Mouse (Mus musculus): ENCODE data around the gene 1700056E22Rik. TPM values are rescaled to one million over a fixed set of nuclear protein-coding genes. Genes with fewer than 3 reads are reported as not detected.
A peak's percentile ranks its signal among the peaks of the same experiment; 100 is the strongest.

The 1700056E22Rik gene
- polyA plus RNA-seq, 1 experiment from 2014 or later = 0.50 TPM

- H3K27me3 ChIP-seq (ENCODE audit: control insufficient read depth, insufficient read depth, low read depth, low read length) = no peaks in the 10 kb centered on the region
- 85% methylated on average over 5 of the region's 6 CpGs for WGBS (ENCODE audit: insufficient replicate concordance)
- H3K4me3 ChIP-seq (ENCODE audit: low read depth, low read length) = no peak overlapping the region
- no peak overlapping the region for H3K4me2 ChIP-seq (ENCODE audit: low read depth, low read length)
- ATAC-seq (ENCODE audit: low read depth) = no peak
- H3K27ac ChIP-seq (ENCODE audit: low read length) = no peak overlapping the region
- H3K9ac ChIP-seq (ENCODE audit: low read depth, low read length) = no peak overlapping the region
- no peaks in the 10 kb centered on the region for H3K36me3 ChIP-seq (ENCODE audit: control insufficient read depth, insufficient read depth)
- H3K9me3 ChIP-seq (replicated peaks; ENCODE audit: control insufficient read depth, low read length) = no peaks in the 10 kb centered on the region
- no peaks in the 10 kb centered on the region for H3K4me1 ChIP-seq (ENCODE audit: control insufficient read depth, low read depth, low read length)
These were observed 9.3 kb upstream of the 1700056E22Rik start for GRCm38 (mm10) chr1:184043391-184043790.

GRCm38 (mm10) chr1:184042745-184043144, 8.6 kb upstream of the 1700056E22Rik start:
- H3K4me2 ChIP-seq (ENCODE audit: low read depth, low read length) = no peak overlapping the region
- peak; percentile 61 for ATAC-seq (ENCODE audit: low read depth)
- H3K9me3 ChIP-seq (replicated peaks; ENCODE audit: control insufficient read depth, low read length) = no peaks in the 10 kb centered on the region
- no peak overlapping the region for H3K4me3 ChIP-seq (ENCODE audit: low read depth, low read length)
- H3K27me3 ChIP-seq (ENCODE audit: control insufficient read depth, insufficient read depth, low read depth, low read length) = no peaks in the 10 kb centered on the region
- no peak overlapping the region for H3K27ac ChIP-seq (ENCODE audit: low read length)
- H3K4me1 ChIP-seq (ENCODE audit: control insufficient read depth, low read depth, low read length) = no peaks in the 10 kb centered on the region
- 39% methylated on average over 9 of the region's 9 CpGs for WGBS (ENCODE audit: insufficient replicate concordance)
- H3K9ac ChIP-seq (ENCODE audit: low read depth, low read length) = no peak overlapping the region
- H3K36me3 ChIP-seq (ENCODE audit: control insufficient read depth, insufficient read depth) = no peaks in the 10 kb centered on the region

- Histone ChIP-seq H3K27ac (ENCODE audit: low read length) (no peak overlapping the region), H3K4me2 (ENCODE audit: low read depth, low read length) (no peak overlapping the region), H3K9me3 (replicated peaks; ENCODE audit: control insufficient read depth, low read length) (no peaks in the 10 kb centered on the region), H3K4me1 (ENCODE audit: control insufficient read depth, low read depth, low read length) (no peaks in the 10 kb centered on the region), H3K4me3 (ENCODE audit: low read depth, low read length) (no peak overlapping the region), H3K9ac (ENCODE audit: low read depth, low read length) (no peak overlapping the region), H3K27me3 (ENCODE audit: control insufficient read depth, insufficient read depth, low read depth, low read length) (no peaks in the 10 kb centered on the region), H3K36me3 (ENCODE audit: control insufficient read depth, insufficient read depth) (no peaks in the 10 kb centered on the region)
- ATAC-seq (ENCODE audit: low read depth) = no peak
- WGBS (ENCODE audit: insufficient replicate concordance) = 67% methylated on average over 9 of the region's 9 CpGs
These were observed 7.9 kb upstream of the 1700056E22Rik start for GRCm38 (mm10) chr1:184041778-184042573.

GRCm38 (mm10) chr1:184040906-184041305, 6.8 kb upstream of the 1700056E22Rik start:
- 61% methylated on average over 1 of the region's 1 CpGs for WGBS (ENCODE audit: insufficient replicate concordance)

GRCm38 (mm10) chr1:184040181-184040580, 6.1 kb upstream of the 1700056E22Rik start:
- ATAC-seq (ENCODE audit: low read depth) = no peak
- Histone ChIP-seq H3K27ac (ENCODE audit: low read length) (no peak overlapping the region), H3K4me1 (ENCODE audit: control insufficient read depth, low read depth, low read length) (peaks cover 3% of the 10 kb centered on the region; the same call in 1 of the 2 replicates), H3K36me3 (ENCODE audit: control insufficient read depth, insufficient read depth) (no peaks in the 10 kb centered on the region), H3K9ac (ENCODE audit: low read depth, low read length) (no peak overlapping the region), H3K4me2 (ENCODE audit: low read depth, low read length) (no peak overlapping the region), H3K9me3 (replicated peaks; ENCODE audit: control insufficient read depth, low read length) (no peaks in the 10 kb centered on the region), H3K4me3 (ENCODE audit: low read depth, low read length) (no peak overlapping the region), H3K27me3 (ENCODE audit: control insufficient read depth, insufficient read depth, low read depth, low read length) (no peaks in the 10 kb centered on the region)
- WGBS (ENCODE audit: insufficient replicate concordance) = 76% methylated on average over 11 of the region's 11 CpGs

More at GRCm38 (mm10) chr1:184040906-184041305, 6.8 kb upstream of the 1700056E22Rik start:
- Histone ChIP-seq H3K36me3 (ENCODE audit: control insufficient read depth, insufficient read depth) (no peaks in the 10 kb centered on the region), H3K27me3 (ENCODE audit: control insufficient read depth, insufficient read depth, low read depth, low read length) (no peaks in the 10 kb centered on the region), H3K4me1 (ENCODE audit: control insufficient read depth, low read depth, low read length) (no peaks in the 10 kb centered on the region), H3K4me2 (ENCODE audit: low read depth, low read length) (no peak overlapping the region), H3K27ac (ENCODE audit: low read length) (no peak overlapping the region), H3K4me3 (ENCODE audit: low read depth, low read length) (no peak overlapping the region), H3K9ac (ENCODE audit: low read depth, low read length) (no peak overlapping the region), H3K9me3 (replicated peaks; ENCODE audit: control insufficient read depth, low read length) (no peaks in the 10 kb centered on the region)
- ATAC-seq (ENCODE audit: low read depth) = no peak

GRCm38 (mm10) chr1:184039301-184039700, 5.2 kb upstream of the 1700056E22Rik start:
- Histone ChIP-seq H3K36me3 (ENCODE audit: control insufficient read depth, insufficient read depth) (no peaks in the 10 kb centered on the region), H3K27me3 (ENCODE audit: control insufficient read depth, insufficient read depth, low read depth, low read length) (no peaks in the 10 kb centered on the region), H3K4me1 (ENCODE audit: control insufficient read depth, low read depth, low read length) (peaks cover 3% of the 10 kb centered on the region; the same call in 1 of the 2 replicates), H3K4me2 (ENCODE audit: low read depth, low read length) (no peak overlapping the region), H3K9me3 (replicated peaks; ENCODE audit: control insufficient read depth, low read length) (no peaks in the 10 kb centered on the region), H3K9ac (ENCODE audit: low read depth, low read length) (no peak overlapping the region), H3K27ac (ENCODE audit: low read length) (no peak overlapping the region), H3K4me3 (ENCODE audit: low read depth, low read length) (no peak overlapping the region)
- ATAC-seq (ENCODE audit: low read depth) = no peak
- 84% methylated on average over 10 of the region's 10 CpGs for WGBS (ENCODE audit: insufficient replicate concordance)

- Histone ChIP-seq H3K4me2 (ENCODE audit: low read depth, low read length) (no peak overlapping the region), H3K36me3 (ENCODE audit: control insufficient read depth, insufficient read depth) (no peaks in the 10 kb centered on the region), H3K4me3 (ENCODE audit: low read depth, low read length) (no peak overlapping the region), H3K9me3 (replicated peaks; ENCODE audit: control insufficient read depth, low read length) (no peaks in the 10 kb centered on the region), H3K4me1 (ENCODE audit: control insufficient read depth, low read depth, low read length) (peaks cover 9% of the 10 kb centered on the region; the same call in 1 of the 2 replicates), H3K27me3 (ENCODE audit: control insufficient read depth, insufficient read depth, low read depth, low read length) (no peaks in the 10 kb centered on the region), H3K9ac (ENCODE audit: low read depth, low read length) (no peak overlapping the region), H3K27ac (ENCODE audit: low read length) (no peak overlapping the region)
- 74% methylated on average over 4 of the region's 4 CpGs for WGBS (ENCODE audit: insufficient replicate concordance)
- no peak for ATAC-seq (ENCODE audit: low read depth)
These were observed 3.7 kb upstream of the 1700056E22Rik start for GRCm38 (mm10) chr1:184037802-184038201.

- Histone ChIP-seq H3K27ac (ENCODE audit: low read length) (no peak overlapping the region), H3K4me2 (ENCODE audit: low read depth, low read length) (peak overlapping the region; percentile 97), H3K9me3 (replicated peaks; ENCODE audit: control insufficient read depth, low read length) (no peaks in the 10 kb centered on the region), H3K9ac (ENCODE audit: low read depth, low read length) (no peak overlapping the region; the same call in none of the 2 replicates), H3K36me3 (ENCODE audit: control insufficient read depth, insufficient read depth) (no peaks in the 10 kb centered on the region), H3K27me3 (ENCODE audit: control insufficient read depth, insufficient read depth, low read depth, low read length) (no peaks in the 10 kb centered on the region), H3K4me1 (ENCODE audit: control insufficient read depth, low read depth, low read length) (peaks cover 9% of the 10 kb centered on the region; the same call in 1 of the 2 replicates), H3K4me3 (ENCODE audit: low read depth, low read length) (peak overlapping the region; percentile 80)
- 18% methylated on average over 12 of the region's 12 CpGs for WGBS (ENCODE audit: insufficient replicate concordance)
- no peak for ATAC-seq (ENCODE audit: low read depth)
These were observed 1.3 kb upstream of the 1700056E22Rik start for GRCm38 (mm10) chr1:184035346-184035903.

GRCm38 (mm10) chr1:184034741-184035181, 660 bp upstream of the 1700056E22Rik start:
- Histone ChIP-seq H3K27me3 (ENCODE audit: control insufficient read depth, insufficient read depth, low read depth, low read length) (no peaks in the 10 kb centered on the region), H3K4me3 (ENCODE audit: low read depth, low read length) (peak overlapping the region; percentile 80), H3K36me3 (ENCODE audit: control insufficient read depth, insufficient read depth) (no peaks in the 10 kb centered on the region), H3K4me1 (ENCODE audit: control insufficient read depth, low read depth, low read length) (peaks cover 9% of the 10 kb centered on the region; the same call in 1 of the 2 replicates), H3K27ac (ENCODE audit: low read length) (no peak overlapping the region), H3K4me2 (ENCODE audit: low read depth, low read length) (peak overlapping the region; percentile 97), H3K9ac (ENCODE audit: low read depth, low read length) (peak overlapping the region; percentile 65), H3K9me3 (replicated peaks; ENCODE audit: control insufficient read depth, low read length) (no peaks in the 10 kb centered on the region)
- no peak for ATAC-seq (ENCODE audit: low read depth)
- 3% methylated on average over 12 of the region's 12 CpGs for WGBS (ENCODE audit: insufficient replicate concordance)

Data from liver, embryonic 16.5 days (tissue).